Mouse (Mus musculus): ENCODE measurements around the gene Txnrd1.
A peak's percentile ranks its signal among the peaks of the same experiment; 100 is the strongest.

Gene Txnrd1

GRCm38 (mm10) chr10:82913772-82914171, 80.0 kb downstream of the Txnrd1 start:
- no peak for DNase-seq (ENCODE audit: low spot score in 2 of 2)

- DNase-seq (ENCODE audit: low spot score in 2 of 2) = no peak
Measured at GRCm38 (mm10) chr10:82918675-82919074, 84.9 kb downstream of the Txnrd1 start.

GRCm38 (mm10) chr10:82919404-82919980, 85.7 kb downstream of the Txnrd1 start:
- no peak for DNase-seq (ENCODE audit: low spot score in 2 of 2)

- DNase-seq (ENCODE audit: low spot score in 2 of 2) = no peak
Measured at GRCm38 (mm10) chr10:82923547-82923946, 89.8 kb downstream of the Txnrd1 start.

GRCm38 (mm10) chr10:82924750-82925149, 91.0 kb downstream of the Txnrd1 start:
- no peak for DNase-seq (ENCODE audit: low spot score in 2 of 2)

GRCm38 (mm10) chr10:82925624-82926023, 91.9 kb downstream of the Txnrd1 start:
- DNase-seq (ENCODE audit: low spot score in 2 of 2) = no peak

GRCm38 (mm10) chr10:82935018-82935633, 101.4 kb downstream of the Txnrd1 start:
- DNase-seq (ENCODE audit: low spot score in 2 of 2) = peak; percentile 72 to 77

- DNase-seq (ENCODE audit: low spot score in 2 of 2) = no peak
Measured at GRCm38 (mm10) chr10:82935774-82936173, 102.0 kb downstream of the Txnrd1 start.

All from spleen, postnatal 36 days (tissue).